Mouse (Mus musculus) lung, embryonic 16.5 days (tissue): ENCODE results near the gene Snx30. TPM values are rescaled to one million over a fixed set of nuclear protein-coding genes. Genes with fewer than 3 reads are reported as not detected.
A peak's percentile ranks its signal among the peaks of the same experiment; 100 is the strongest.

ENCODE experiments used
- ATAC-seq: fragments of 200-750 bp; cut with Nextera tagmentation; 2 replicates; pipeline ENCODE4 v1.8.0; 2017; ENCODE audit warnings: low read depth, mild to moderate bottlenecking, moderate library complexity
- H3K27ac ChIP-seq: fragments of 300-500 bp; sonication (generic); 2 replicates; pipeline ENCODE4 v1.5.1; 2014; ENCODE audit warnings: mild to moderate bottlenecking, control low read depth, low read length
- H3K27me3 ChIP-seq: fragments of 300-500 bp; sonication (generic); 2 replicates; pipeline ENCODE4 v1.6.1; 2014; ENCODE audit warnings: low read depth, low read length, mixed read lengths; ENCODE audit not compliant: control insufficient read depth, insufficient read depth
- H3K36me3 ChIP-seq: fragments of 300-500 bp; sonication (generic); 2 replicates; pipeline ENCODE4 v1.6.1; 2014; ENCODE audit warnings: low read length; ENCODE audit not compliant: control insufficient read depth, insufficient read depth
- H3K4me1 ChIP-seq: fragments of 300-500 bp; sonication (generic); replicated peaks from 2 replicates; pipeline ENCODE4 v1.6.1; 2014; ENCODE audit warnings: low read length, mixed read lengths; ENCODE audit not compliant: control insufficient read depth, insufficient read depth
- H3K4me2 ChIP-seq: fragments of 300-500 bp; sonication (generic); 2 replicates; pipeline ENCODE4 v1.6.1; 2014; ENCODE audit warnings: low read depth, low read length, control low read depth
- H3K4me3 ChIP-seq: fragments of 300-500 bp; sonication (generic); 2 replicates; pipeline ENCODE4 v1.5.1; 2014; ENCODE audit warnings: mild to moderate bottlenecking, low read length, control low read depth
- H3K9ac ChIP-seq: fragments of 300-500 bp; sonication (generic); 2 replicates; pipeline ENCODE4 v1.6.1; 2014; ENCODE audit warnings: low read length, control low read depth
- H3K9me3 ChIP-seq: fragments of 300-500 bp; sonication (generic); 2 replicates; pipeline ENCODE4 v1.6.1; 2016; ENCODE audit warnings: low read length; ENCODE audit not compliant: control insufficient read depth
- WGBS: fragments of 180-500 bp; shearing (Covaris S2); extraction: QIAGEN DNeasy Blood & Tissue Kit; methylation state at CpG from one replicate; pipeline ENCODE4 v1.1.7; 2014; 5-methylcytosine and 5-hydroxymethylcytosine counted together
- polyA plus RNA-seq: library from polyadenylated mRNA; unstranded; fragments of >200 nt; fragmentation: Nextera tagmentation; extraction: Ambion mirVana; gene quantifications from 2 replicates; pipeline ENCODE4 v1.2.1, GENCODE M21; 2015

The Snx30 gene
- 6.9 and 7.7 TPM in 2 replicates for polyA plus RNA-seq

GRCm38 (mm10) chr4:59805181-59805967 lies at the start of gene Snx30:
TSS of gene Snx30 (plus strand) at chr4:59805840.
- H3K4me1 ChIP-seq = peaks cover 11% of the 10 kb centered on the region
- peak; percentile 97 for ATAC-seq
- peak within 1 kb of the TSS; percentile 84 for H3K9ac ChIP-seq
- no peaks in the 10 kb centered on the region for H3K36me3 ChIP-seq
- H3K4me3 ChIP-seq = peak within 1 kb of the TSS; percentile 87
- no peaks in the 10 kb centered on the region for H3K9me3 ChIP-seq
- H3K27me3 ChIP-seq = no peaks in the 10 kb centered on the region
- H3K27ac ChIP-seq = peak within 1 kb of the TSS; percentile 67
- H3K4me2 ChIP-seq = peak within 1 kb of the TSS; percentile 94
- WGBS = 2% methylated on average over 44 of the region's 45 CpGs

- peak; percentile 75 for ATAC-seq
- no peak overlapping the region for H3K4me3 ChIP-seq
- H3K27me3 ChIP-seq = no peaks in the 10 kb centered on the region
- H3K36me3 ChIP-seq = no peaks in the 10 kb centered on the region
- no peaks in the 10 kb centered on the region for H3K9me3 ChIP-seq
- no peak overlapping the region for H3K4me2 ChIP-seq
- no peak overlapping the region for H3K9ac ChIP-seq
- 49% methylated on average over 9 of the region's 9 CpGs for WGBS
- H3K27ac ChIP-seq = peak overlapping the region; percentile 38; the same call in 1 of the 2 replicates
- peaks cover 30% of the 10 kb centered on the region for H3K4me1 ChIP-seq
Measured at GRCm38 (mm10) chr4:59756332-59757082, 49.1 kb upstream of the Snx30 start.

- H3K4me2 ChIP-seq = no peak overlapping the region
- H3K4me1 ChIP-seq = peaks cover 32% of the 10 kb centered on the region
- no peaks in the 10 kb centered on the region for H3K36me3 ChIP-seq
- no peaks in the 10 kb centered on the region for H3K27me3 ChIP-seq
- H3K9me3 ChIP-seq = no peaks in the 10 kb centered on the region
- no peak for ATAC-seq
- H3K27ac ChIP-seq = no peak overlapping the region
- WGBS = 67% methylated on average over 12 of the region's 12 CpGs
- no peak overlapping the region for H3K4me3 ChIP-seq
- no peak overlapping the region for H3K9ac ChIP-seq
Measured at GRCm38 (mm10) chr4:59757452-59758435, 47.9 kb upstream of the Snx30 start.

DNA sequence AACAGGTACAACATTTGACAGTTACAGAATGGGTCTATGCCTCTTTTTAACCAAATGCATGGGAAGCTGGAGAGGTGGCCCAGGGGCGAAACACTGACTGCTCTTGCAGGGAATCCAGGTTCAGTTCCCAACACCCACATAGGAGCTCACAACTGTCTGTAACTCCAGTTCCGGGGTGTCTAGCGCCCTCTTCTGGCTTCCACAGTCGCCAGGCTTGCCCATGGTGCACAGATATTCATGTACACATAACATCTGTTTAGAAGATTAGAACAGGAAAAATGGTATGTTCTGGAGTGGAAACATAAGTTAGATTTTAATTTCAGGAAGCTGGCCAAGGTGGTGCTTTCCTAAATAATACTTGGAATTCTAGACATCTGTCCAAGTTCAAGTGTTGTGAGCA lies 45.6 kb upstream of the Snx30 start:
- Histone ChIP-seq H3K9ac (no peak overlapping the region), H3K27ac (peak overlapping the region; percentile 70; the same call in 1 of the 2 replicates), H3K27me3 (no peaks in the 10 kb centered on the region), H3K36me3 (no peaks in the 10 kb centered on the region), H3K4me3 (no peak overlapping the region), H3K9me3 (no peaks in the 10 kb centered on the region), H3K4me2 (no peak overlapping the region), H3K4me1 (peaks cover 33% of the 10 kb centered on the region)
- no peak for ATAC-seq
- WGBS = 76% methylated on average over 4 of the region's 4 CpGs

DNA sequence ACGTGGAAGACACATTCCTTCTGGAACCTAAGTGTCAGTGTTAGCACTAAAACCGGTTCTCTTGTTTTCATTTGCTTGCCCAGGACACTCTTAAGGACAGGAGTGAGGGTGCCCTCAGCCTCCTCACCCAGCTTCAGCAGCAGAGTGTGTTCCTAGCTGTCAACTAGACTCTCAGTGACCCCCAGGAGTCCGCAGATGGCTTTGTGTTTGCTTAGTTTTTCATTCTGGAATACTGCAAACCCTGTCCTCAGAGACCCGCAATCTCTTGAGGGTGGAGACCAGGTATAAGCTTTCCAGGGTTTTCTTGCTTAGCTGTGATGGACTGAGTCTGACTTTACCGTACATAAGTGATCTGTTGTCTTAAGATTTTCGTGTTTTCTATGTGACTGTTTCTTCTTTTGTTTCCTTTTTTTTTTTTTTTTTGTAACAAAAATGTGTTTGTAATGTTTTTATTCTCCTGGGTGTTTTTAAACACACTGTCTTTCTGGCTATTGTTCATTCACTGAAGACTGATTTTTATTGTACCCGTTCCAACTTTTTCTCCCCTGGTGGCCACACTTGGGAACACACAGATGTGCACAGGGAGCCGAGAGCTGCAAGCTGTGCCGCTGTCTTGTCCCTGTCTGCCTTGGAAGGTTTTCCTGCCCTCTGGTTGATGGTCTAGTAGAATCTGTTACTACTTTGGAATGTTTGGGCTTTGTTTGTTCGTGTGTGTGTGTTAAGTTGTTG lies 44.8 kb upstream of the Snx30 start:
- WGBS = 25% methylated on average over 10 of the region's 10 CpGs
- H3K9ac ChIP-seq = no peak overlapping the region
- no peaks in the 10 kb centered on the region for H3K27me3 ChIP-seq
- peak overlapping the region; percentile 70 for H3K27ac ChIP-seq
- H3K9me3 ChIP-seq = no peaks in the 10 kb centered on the region
- peak overlapping the region; percentile 12; the same call in 1 of the 2 replicates for H3K4me2 ChIP-seq
- no peaks in the 10 kb centered on the region for H3K36me3 ChIP-seq
- H3K4me3 ChIP-seq = no peak overlapping the region
- ATAC-seq = no peak
- peaks cover 37% of the 10 kb centered on the region for H3K4me1 ChIP-seq

- Histone ChIP-seq H3K4me3 (no peak overlapping the region), H3K9me3 (no peaks in the 10 kb centered on the region), H3K4me1 (peaks cover 32% of the 10 kb centered on the region), H3K27ac (no peak overlapping the region), H3K36me3 (no peaks in the 10 kb centered on the region), H3K9ac (no peak overlapping the region), H3K4me2 (no peak overlapping the region), H3K27me3 (no peaks in the 10 kb centered on the region)
- 52% methylated on average over 4 of the region's 4 CpGs for WGBS
- ATAC-seq = no peak
Measured at GRCm38 (mm10) chr4:59761365-59761729, 44.3 kb upstream of the Snx30 start.

DNA sequence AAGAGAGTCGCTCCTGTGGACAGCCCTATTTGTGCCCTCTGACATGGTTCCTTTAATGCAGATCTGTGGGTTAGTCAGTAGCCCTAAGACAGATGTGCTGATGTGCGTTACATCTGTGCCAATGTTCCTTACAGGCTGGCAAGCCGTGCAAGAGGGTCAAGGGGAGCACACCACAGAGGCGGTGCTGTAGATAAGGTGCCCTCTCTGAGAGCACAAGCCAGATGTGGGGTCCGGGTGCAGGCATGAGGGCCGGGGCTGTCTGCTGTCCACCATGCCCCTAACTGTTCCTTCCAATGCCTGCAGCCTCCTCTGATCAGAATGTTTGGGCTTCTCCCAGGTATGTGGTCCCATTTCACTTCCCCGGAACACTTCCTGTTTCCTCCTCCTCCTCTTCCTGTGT lies 40.7 kb upstream of the Snx30 start:
- H3K9ac ChIP-seq = peak overlapping the region; percentile 40; the same call in 1 of the 2 replicates
- H3K27ac ChIP-seq = peak overlapping the region; percentile 94
- no peak for ATAC-seq
- H3K4me1 ChIP-seq = peaks cover 28% of the 10 kb centered on the region
- H3K36me3 ChIP-seq = no peaks in the 10 kb centered on the region
- no peaks in the 10 kb centered on the region for H3K9me3 ChIP-seq
- H3K27me3 ChIP-seq = no peaks in the 10 kb centered on the region
- peak overlapping the region; percentile 7; the same call in 1 of the 2 replicates for H3K4me3 ChIP-seq
- 32% methylated on average over 7 of the region's 7 CpGs for WGBS
- H3K4me2 ChIP-seq = peak overlapping the region; percentile 32

GRCm38 (mm10) chr4:59765385-59766005 lies 40.1 kb upstream of the Snx30 start:
- Histone ChIP-seq H3K4me2 (peak overlapping the region; percentile 32), H3K4me1 (peaks cover 23% of the 10 kb centered on the region), H3K36me3 (peaks cover 5% of the 10 kb centered on the region; the same call in 1 of the 2 replicates), H3K27me3 (no peaks in the 10 kb centered on the region), H3K27ac (peak overlapping the region; percentile 94), H3K9me3 (no peaks in the 10 kb centered on the region), H3K4me3 (peak overlapping the region; percentile 7; the same call in 1 of the 2 replicates), H3K9ac (no peak overlapping the region)
- 26% methylated on average over 7 of the region's 7 CpGs for WGBS
- ATAC-seq = peak; percentile 89
